Mouse (Mus musculus): ENCODE measurements around the gene Hbq1b.

The Hbq1b gene

GRCm38 (mm10) chr11:32299865-32300264 lies 13.1 kb downstream of the Hbq1b start, which contains the start of gene Hbq1a:
Gene Hbq1a (plus strand): TSS chr11:32300069.
- peak; percentile 16 for DNase-seq (ENCODE audit: low read depth, low spot score)

- DNase-seq (ENCODE audit: low read depth, low spot score), result no peak
Measured at GRCm38 (mm10) chr11:32300279-32301267, 13.8 kb downstream of the Hbq1b start.

GRCm38 (mm10) chr11:32301506-32301905 lies 14.7 kb downstream of the Hbq1b start:
- no peak for DNase-seq (ENCODE audit: low read depth, low spot score)

GRCm38 (mm10) chr11:32302824-32303419 lies 16.2 kb downstream of the Hbq1b start:
- DNase-seq (ENCODE audit: low read depth, low spot score), result no peak

GRCm38 (mm10) chr11:32303455-32303854 lies 16.7 kb downstream of the Hbq1b start:
- no peak for DNase-seq (ENCODE audit: low read depth, low spot score)

- DNase-seq (ENCODE audit: low read depth, low spot score), result no peak
Measured at GRCm38 (mm10) chr11:32307006-32307405, 20.2 kb downstream of the Hbq1b start.

- DNase-seq (ENCODE audit: low read depth, low spot score), result no peak
Measured at GRCm38 (mm10) chr11:32309446-32309845, 22.7 kb downstream of the Hbq1b start.

GRCm38 (mm10) chr11:32309928-32310327 lies 23.2 kb downstream of the Hbq1b start:
- DNase-seq (ENCODE audit: low read depth, low spot score), result no peak

GRCm38 (mm10) chr11:32316009-32316408 lies 29.2 kb downstream of the Hbq1b start:
- DNase-seq (ENCODE audit: low read depth, low spot score), result no peak

- DNase-seq (ENCODE audit: low read depth, low spot score), result no peak
Measured at GRCm38 (mm10) chr11:32320507-32321195, 33.9 kb downstream of the Hbq1b start.

GRCm38 (mm10) chr11:32321196-32321565 lies 34.4 kb downstream of the Hbq1b start:
- DNase-seq (ENCODE audit: low read depth, low spot score), result peak; percentile 27

- peak; percentile 64 for DNase-seq (ENCODE audit: low read depth, low spot score)
Measured at GRCm38 (mm10) chr11:32324609-32325008, 37.8 kb downstream of the Hbq1b start.

GRCm38 (mm10) chr11:32331075-32331474 lies 44.3 kb downstream of the Hbq1b start:
- no peak for DNase-seq (ENCODE audit: low read depth, low spot score)

GRCm38 (mm10) chr11:32331861-32332260 lies 45.1 kb downstream of the Hbq1b start:
- DNase-seq (ENCODE audit: low read depth, low spot score), result no peak

GRCm38 (mm10) chr11:32333235-32333634 lies 46.5 kb downstream of the Hbq1b start:
- DNase-seq (ENCODE audit: low read depth, low spot score), result no peak

- DNase-seq (ENCODE audit: low read depth, low spot score), result no peak
Measured at GRCm38 (mm10) chr11:32336435-32336907, 49.7 kb downstream of the Hbq1b start.
